Mouse (Mus musculus) myocyte (in vitro differentiated cells): Measurements from ENCODE around the gene Ccin.

Experiments used
- CEBPB ChIP-seq: IDR thresholded peaks from 2 replicates; pipeline ENCODE4 v1.6.1; 2011; ENCODE audit warnings: mild to moderate bottlenecking, moderate library complexity; ENCODE audit not compliant: poor library complexity, insufficient read depth, severe bottlenecking
- E2F4 ChIP-seq: IDR thresholded peaks from one replicate; pipeline ENCODE4 v1.6.1; 2011; ENCODE audit warnings: mild to moderate bottlenecking, control low read depth, moderate library complexity; ENCODE audit not compliant: insufficient read depth
- MAX ChIP-seq: IDR thresholded peaks from one replicate; pipeline ENCODE4 v1.6.1; 2011; ENCODE audit warnings: low read depth, mild to moderate bottlenecking, control low read depth
- MYOD1 ChIP-seq, 3 experiments: IDR thresholded peaks; one replicate each; pipeline ENCODE4 v1.6.1; 2011; ENCODE audit warnings: control low read depth in 2 of 3, low read depth in 2 of 3, mild to moderate bottlenecking in 2 of 3, moderate library complexity in 1 of 3; ENCODE audit not compliant: insufficient read length in 2 of 3, control insufficient read depth in 1 of 3
- MYOG ChIP-seq, 3 experiments: IDR thresholded peaks; one replicate each; pipeline ENCODE4 v1.6.1; 2011; ENCODE audit warnings: control low read depth in 2 of 3, low read depth in 2 of 3, mild to moderate bottlenecking in 2 of 3; ENCODE audit not compliant: insufficient read length in 2 of 3, control insufficient read depth in 1 of 3, insufficient read depth in 1 of 3
- POLR2A ChIP-seq: IDR thresholded peaks from one replicate; pipeline ENCODE4 v1.6.1; 2011; ENCODE audit warnings: low read depth, mild to moderate bottlenecking, control low read depth, moderate library complexity; ENCODE audit not compliant: insufficient read length
- TCF3 ChIP-seq: IDR thresholded peaks from one replicate; pipeline ENCODE4 v1.6.1; 2011; ENCODE audit warnings: low read depth, control low read depth; ENCODE audit not compliant: insufficient read length
- USF1 ChIP-seq: IDR thresholded peaks from one replicate; pipeline ENCODE4 v1.6.1; 2011; ENCODE audit warnings: low read depth, mild to moderate bottlenecking, control low read depth, moderate library complexity

- TF ChIP-seq MYOD1 (IDR thresholded peaks at IDR 0.05; ENCODE audit: control insufficient read depth in 1 of 3, insufficient read length in 2 of 3, low read depth in 2 of 3), result no peak
- TF ChIP-seq MYOG (IDR thresholded peaks at IDR 0.05; ENCODE audit: control insufficient read depth in 1 of 3, insufficient read depth in 1 of 3, insufficient read length in 2 of 3, low read depth in 2 of 3), result no peak
- TF ChIP-seq E2F4, result no peak
- no peak for TF ChIP-seq MAX
- no peak for TF ChIP-seq POLR2A
- no peak for TF ChIP-seq USF1
- TF ChIP-seq TCF3, result no peak
- TF ChIP-seq CEBPB, result no peak
Observed at GRCm38 (mm10) chr4:43980236-43980635, 3.0 kb upstream of the Ccin start.
